Mouse (Mus musculus) heart, embryonic 14.5 days (tissue): ENCODE measurements around the gene Zbed3. TPM values are rescaled to one million over a fixed set of nuclear protein-coding genes. Genes with fewer than 3 reads are reported as not detected.

Experiments
- ATAC-seq: fragments of 200-750 bp; cut with Nextera tagmentation; 2 replicates; pipeline ENCODE4 v1.8.0; 2017; ENCODE audit warnings: low read depth, moderate TSS enrichment; ENCODE audit not compliant: insufficient number of reproducible peaks, insufficient read depth, low FRiP score
- H3K27ac ChIP-seq, 2 experiments: fragments of 200-500 bp in 1 of 2; fragments of 300-500 bp in 1 of 2; sonication (generic) in 1 of 2; replicated peaks in 1 of 2; 2 replicates each; pipeline ENCODE4 v1.5.1; 2012 to 2014; ENCODE audit warnings: low read depth in 2 of 2, low read length in 2 of 2, control low read depth in 1 of 2, mild to moderate bottlenecking in 1 of 2, mixed read lengths in 1 of 2; ENCODE audit not compliant: control insufficient read depth in 1 of 2, insufficient read depth in 1 of 2
- H3K27me3 ChIP-seq: fragments of 300-500 bp; sonication (generic); 2 replicates; pipeline ENCODE4 v1.6.1; 2014; ENCODE audit warnings: mild to moderate bottlenecking, low read length, control low read depth; ENCODE audit not compliant: control insufficient read depth, insufficient read depth
- H3K36me3 ChIP-seq: fragments of 300-500 bp; sonication (generic); 2 replicates; pipeline ENCODE4 v1.6.1; 2014; ENCODE audit warnings: mild to moderate bottlenecking, control low read depth, low read length, mixed read lengths; ENCODE audit not compliant: control insufficient read depth, insufficient read depth
- H3K4me1 ChIP-seq, 2 experiments: fragments of 200-500 bp in 1 of 2; fragments of 300-500 bp in 1 of 2; sonication (generic) in 1 of 2; 2 replicates each; pipeline ENCODE4 v1.6.1; 2012 to 2014; ENCODE audit warnings: low read length in 2 of 2, control low read depth in 1 of 2, mixed read lengths in 1 of 2; ENCODE audit not compliant: control insufficient read depth in 2 of 2, insufficient read depth in 2 of 2
- H3K4me2 ChIP-seq: fragments of 300-500 bp; sonication (generic); 2 replicates; pipeline ENCODE4 v1.6.1; 2014; ENCODE audit warnings: mild to moderate bottlenecking, low read length
- H3K4me3 ChIP-seq, 2 experiments: fragments of 200-500 bp in 1 of 2; fragments of 300-500 bp in 1 of 2; sonication (generic) in 1 of 2; 2 replicates each; pipeline ENCODE4 v1.5.1; 2012 to 2014; ENCODE audit warnings: low read length in 2 of 2, mild to moderate bottlenecking in 2 of 2, control low read depth in 1 of 2, low read depth in 1 of 2, moderate library complexity in 1 of 2; ENCODE audit not compliant: control insufficient read depth in 1 of 2, insufficient read depth in 1 of 2
- H3K9ac ChIP-seq: fragments of 300-500 bp; sonication (generic); 2 replicates; pipeline ENCODE4 v1.6.1; 2014; ENCODE audit warnings: mild to moderate bottlenecking, low read length
- H3K9me3 ChIP-seq: fragments of 300-500 bp; sonication (generic); 2 replicates; pipeline ENCODE4 v1.6.1; 2016; ENCODE audit warnings: low read length, control low read depth; ENCODE audit not compliant: control insufficient read depth
- WGBS: fragments of 180-500 bp; shearing (Covaris S2); extraction: QIAGEN DNeasy Blood & Tissue Kit; methylation state at CpG from one replicate; pipeline ENCODE4 v1.1.7; 2014; 5-methylcytosine and 5-hydroxymethylcytosine counted together
- polyA plus RNA-seq: library from polyadenylated mRNA; unstranded; fragments of >200 nt; fragmentation: Nextera tagmentation; extraction: Ambion mirVana; gene quantifications from 2 replicates; pipeline ENCODE4 v1.2.1, GENCODE M21; 2014

Gene Zbed3
- polyA plus RNA-seq = 52.9 and 54.5 TPM in 2 replicates

DNA sequence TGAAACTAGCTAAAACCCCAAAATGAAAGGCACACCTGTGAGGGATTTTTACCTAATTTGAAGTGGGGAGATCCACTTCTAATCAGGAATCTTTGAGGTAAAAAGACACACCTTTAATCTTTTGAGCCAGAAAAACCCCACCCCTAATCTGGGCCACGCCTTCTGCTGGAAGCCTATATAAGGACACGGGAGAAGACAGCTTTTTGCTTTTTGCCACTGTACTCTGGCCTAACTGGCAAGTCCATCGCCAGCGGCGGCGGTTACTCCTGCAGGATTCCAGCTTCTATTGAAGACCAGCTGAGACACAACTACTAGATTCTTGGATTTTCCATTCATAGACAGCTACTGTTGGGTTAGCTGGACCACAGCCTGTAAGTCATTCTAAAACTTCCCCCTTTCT is at the start of gene Zbed3:
TSS of gene Zbed3 (plus strand) at position 213 of the 400 bp plus-strand sequence.
- no peaks in the 10 kb centered on the region for H3K9me3 ChIP-seq
- peak within 1 kb of the TSS; percentile 100 for H3K9ac ChIP-seq
- 90% methylated on average over 6 of the region's 6 CpGs for WGBS
- peak within 1 kb of the TSS; percentile 91 to 95 for H3K4me3 ChIP-seq
- no peak for ATAC-seq
- peak within 1 kb of the TSS; percentile 96 for H3K4me2 ChIP-seq
- H3K36me3 ChIP-seq = 0 out of 2 replicates have a peak, but pooled peaks cover under 1% of the 10 kb centered on the region
- no peaks in the 10 kb centered on the region for H3K27me3 ChIP-seq
- peak within 1 kb of the TSS; percentile 95 to 98; a peak in 3 of 4 replicates for H3K27ac ChIP-seq
- peaks cover 6 to 17% of the 10 kb centered on the region in 2 experiments for H3K4me1 ChIP-seq

DNA sequence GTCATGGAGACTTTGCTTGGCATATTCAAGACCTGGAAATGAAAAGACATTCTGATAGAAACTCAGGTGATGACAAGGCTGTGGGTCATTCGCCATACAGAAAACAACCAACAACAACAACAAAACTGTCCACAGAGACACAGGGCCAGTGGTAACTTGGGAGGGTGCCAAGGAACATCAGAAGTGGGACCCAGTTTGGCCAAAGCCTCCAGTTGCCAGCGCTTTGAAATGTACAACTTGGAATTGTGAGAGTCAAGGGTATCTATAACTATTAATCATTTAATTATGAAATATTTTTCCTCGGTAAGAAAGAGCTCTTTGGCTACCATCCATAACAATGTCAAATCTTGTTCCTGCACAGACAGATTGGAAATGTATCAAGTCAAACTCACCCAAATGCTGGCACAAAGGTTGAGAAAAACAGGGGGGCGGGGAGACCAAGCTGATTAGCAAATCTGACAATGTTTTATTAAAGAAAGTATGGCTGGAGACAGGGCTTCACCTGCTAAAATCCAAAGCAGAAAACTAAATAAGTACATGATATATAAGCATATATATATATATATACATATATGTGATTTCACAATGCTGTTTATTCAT is 44.9 kb upstream of the Zbed3 start:
- H3K9me3 ChIP-seq = no peaks in the 10 kb centered on the region
- no peaks in the 10 kb centered on the region for H3K4me1 ChIP-seq
- 82% methylated on average over 4 of the region's 4 CpGs for WGBS

DNA sequence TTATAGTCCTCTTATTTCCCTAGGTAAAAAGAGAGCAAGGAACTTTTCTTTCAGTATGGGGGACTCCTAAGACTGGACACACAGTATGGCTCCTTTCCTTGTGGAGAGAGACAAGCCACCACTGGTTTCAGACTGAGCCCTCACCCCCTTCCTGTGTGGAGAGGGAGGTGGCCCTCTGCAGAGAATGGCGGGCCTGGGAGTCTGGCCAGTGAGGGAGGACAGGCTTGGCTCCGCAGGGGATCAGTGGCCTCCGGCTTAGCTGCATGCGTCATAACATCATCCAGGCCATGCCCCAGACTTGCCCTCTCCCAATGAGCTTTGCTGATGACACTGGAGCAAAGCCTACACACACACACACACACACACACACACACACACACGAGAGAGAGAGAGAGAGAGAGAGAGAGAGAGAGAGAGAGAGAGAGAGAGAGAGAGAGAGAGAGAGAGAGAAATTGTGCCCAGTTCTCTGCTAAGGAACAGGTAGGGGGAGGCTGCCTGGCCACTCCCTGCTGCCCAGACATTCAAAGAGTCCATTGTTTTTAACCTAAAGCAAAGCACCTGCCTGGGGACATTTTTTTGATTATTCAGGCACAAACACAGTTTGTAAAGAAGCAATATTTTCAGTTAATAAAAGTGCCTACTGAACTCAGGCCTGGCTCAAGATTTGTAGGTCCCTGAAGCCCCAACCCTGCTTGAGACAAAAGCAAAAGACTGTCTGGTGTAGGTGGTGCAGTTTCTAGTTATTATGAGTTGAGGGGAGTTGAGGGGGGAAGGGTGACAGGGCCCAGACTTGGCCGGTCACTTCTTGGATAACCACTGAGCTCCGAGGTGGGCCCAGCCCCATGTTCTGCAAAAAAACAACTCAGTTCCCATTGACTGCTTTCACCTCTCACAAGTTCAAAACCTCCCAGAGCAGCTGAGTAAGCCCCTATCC is 41.4 kb upstream of the Zbed3 start:
- ATAC-seq = no peak; the same call in 1 of the 2 replicates
- 41% methylated on average over 6 of the region's 7 CpGs for WGBS

More for the DNA sequence above, 44.9 kb upstream of the Zbed3 start:
- Histone ChIP-seq H3K27ac (no peak overlapping the region), H3K36me3 (no peaks in the 10 kb centered on the region), H3K4me3 (no peak overlapping the region), H3K27me3 (no peaks in the 10 kb centered on the region), H3K4me2 (no peak overlapping the region), H3K9ac (no peak overlapping the region)
- ATAC-seq = no peak

GRCm38 (mm10) chr13:95286989-95287388 is 36.4 kb upstream of the Zbed3 start:
- H3K27me3 ChIP-seq = 0 out of 2 replicates have a peak, but pooled peaks cover 3% of the 10 kb centered on the region
- ATAC-seq = no peak
- no peak overlapping the region for H3K27ac ChIP-seq
- no peak overlapping the region for H3K4me2 ChIP-seq
- no peaks in the 10 kb centered on the region for H3K9me3 ChIP-seq
- H3K4me3 ChIP-seq = no peak overlapping the region
- WGBS = 2% methylated on average over 7 of the region's 7 CpGs
- H3K9ac ChIP-seq = no peak overlapping the region
- no peaks in the 10 kb centered on the region for H3K4me1 ChIP-seq
- H3K36me3 ChIP-seq = no peaks in the 10 kb centered on the region

More for the DNA sequence above, 41.4 kb upstream of the Zbed3 start:
- no peak overlapping the region for H3K9ac ChIP-seq
- H3K36me3 ChIP-seq = no peaks in the 10 kb centered on the region
- H3K27me3 ChIP-seq = no peaks in the 10 kb centered on the region
- H3K4me3 ChIP-seq = no peak overlapping the region
- H3K4me1 ChIP-seq = no peaks in the 10 kb centered on the region
- no peak overlapping the region for H3K27ac ChIP-seq
- H3K4me2 ChIP-seq = no peak overlapping the region
- H3K9me3 ChIP-seq = no peaks in the 10 kb centered on the region

DNA sequence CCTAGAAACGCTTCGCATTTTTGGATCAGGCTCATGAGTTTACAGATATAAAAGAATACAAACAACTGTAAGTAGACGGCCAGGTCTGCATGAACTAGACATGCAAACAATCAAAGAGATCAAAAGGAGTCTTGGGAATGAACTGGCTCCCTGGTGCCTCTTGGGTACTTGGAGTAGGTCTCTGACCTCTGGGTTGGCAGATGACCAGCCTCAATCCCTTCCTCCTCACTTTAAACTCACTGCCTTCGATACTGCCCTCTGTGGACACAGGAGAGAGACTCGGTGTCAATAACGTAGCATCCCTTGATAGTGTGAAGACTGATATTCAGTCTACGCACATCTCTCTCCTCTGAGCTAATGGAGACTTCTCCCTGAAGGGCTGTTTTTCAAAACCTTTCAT is 35.4 kb upstream of the Zbed3 start:
- Histone ChIP-seq H3K4me2 (no peak overlapping the region), H3K4me3 (no peak overlapping the region), H3K36me3 (no peaks in the 10 kb centered on the region), H3K27me3 (0 out of 2 replicates have a peak, but pooled peaks cover 3% of the 10 kb centered on the region), H3K27ac (no peak overlapping the region), H3K4me1 (no peaks in the 10 kb centered on the region), H3K9me3 (no peaks in the 10 kb centered on the region), H3K9ac (no peak overlapping the region)
- ATAC-seq = no peak
- WGBS = 80% methylated on average over 7 of the region's 7 CpGs

DNA sequence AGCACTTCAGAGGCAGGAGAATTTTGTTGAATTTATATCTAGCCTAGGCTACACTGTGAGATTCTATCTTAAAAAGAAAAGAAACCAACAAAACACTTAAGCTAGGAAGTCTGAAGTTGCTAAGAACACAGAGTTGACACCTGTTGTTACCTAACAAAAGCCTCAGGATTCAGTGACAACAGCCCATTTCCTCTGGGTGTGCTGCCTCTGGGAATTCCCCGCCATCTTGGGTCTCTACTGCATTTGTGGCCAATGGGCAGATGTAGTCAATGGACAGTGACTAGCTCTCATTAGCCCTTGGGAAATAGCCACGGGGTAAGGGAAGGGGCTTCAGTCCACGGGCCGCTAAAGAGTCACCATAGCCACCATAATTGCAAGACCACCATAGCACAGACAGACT is 31.4 kb upstream of the Zbed3 start:
- Histone ChIP-seq H3K4me2 (no peak overlapping the region), H3K4me1 (no peaks in the 10 kb centered on the region), H3K27me3 (0 out of 2 replicates have a peak, but pooled peaks cover 3% of the 10 kb centered on the region), H3K36me3 (no peaks in the 10 kb centered on the region), H3K9ac (no peak overlapping the region), H3K4me3 (no peak overlapping the region), H3K27ac (no peak overlapping the region), H3K9me3 (no peaks in the 10 kb centered on the region)
- 82% methylated on average over 4 of the region's 4 CpGs for WGBS
- ATAC-seq = no peak

DNA sequence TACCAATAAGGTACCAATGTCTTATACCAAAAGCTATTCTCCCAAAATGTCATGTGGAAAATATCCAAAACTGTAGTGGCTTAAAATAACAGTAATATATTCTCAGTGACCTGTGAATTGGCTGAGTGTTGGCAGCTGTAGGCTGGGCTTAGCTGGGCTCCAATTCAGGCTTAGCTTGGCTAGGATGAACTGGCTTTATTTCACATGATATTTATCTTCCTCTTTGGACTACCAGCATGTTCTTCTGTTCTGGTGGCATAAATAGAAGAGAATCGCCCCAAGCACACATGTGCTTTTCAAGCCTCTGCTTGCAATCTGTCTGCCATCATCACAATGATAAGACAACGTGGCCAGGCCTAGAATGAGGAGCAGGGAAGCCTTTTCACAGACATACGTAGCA is 23.5 kb upstream of the Zbed3 start:
- WGBS = 60% methylated on average over 3 of the region's 3 CpGs
- Histone ChIP-seq H3K4me3 (no peak overlapping the region), H3K27ac (no peak overlapping the region), H3K9ac (no peak overlapping the region), H3K36me3 (no peaks in the 10 kb centered on the region), H3K9me3 (peaks cover 2% of the 10 kb centered on the region; the same call in 1 of the 2 replicates), H3K27me3 (no peaks in the 10 kb centered on the region), H3K4me1 (no peaks in the 10 kb centered on the region), H3K4me2 (no peak overlapping the region)
- ATAC-seq = no peak
